Mouse (Mus musculus): ENCODE results near the gene Cchcr1.

GRCm38 (mm10) chr17:35557351-35557750 lies 40.5 kb downstream of the Cchcr1 start:
- TF ChIP-seq CTCF (IDR thresholded peaks at IDR 0.05; ENCODE audit: control insufficient read depth, insufficient read depth, low read length): no peak
- no peak for TF ChIP-seq POLR2A (IDR thresholded peaks at IDR 0.05; ENCODE audit: borderline replicate concordance, control insufficient read depth, low read depth, low read length)

Measured in bone marrow, adult 2 months (tissue).